Mouse (Mus musculus): Measurements from ENCODE around the gene Mbl1.

- TF ChIP-seq TAL1 (IDR thresholded peaks at IDR 0.05; ENCODE audit: low read length) (no peak), GATA1 (IDR thresholded peaks at IDR 0.05; ENCODE audit: low read length) (no peak)
Observed at GRCm38 (mm10) chr14:41104853-41105444, 46.3 kb upstream of the Mbl1 start, which contains the start of gene Mat1a.

All from erythroblast, embryonic 14.5 days (primary cell).